ENCODE assay signal across 18 mouse cellular contexts in genomic region chr19:17369581-17369980, GRCm38 (mm10). TPM values are rescaled to one million over a fixed set of nuclear protein-coding genes. Genes with fewer than 3 reads are reported as not detected.
DNase-seq lines count a peak whose midpoint lies in the region; ATAC-seq and TF ChIP-seq lines count a peak whose summit lies in the region.
"Had no signal": no experiment of that assay in that cellular context is flagged by ENCODE, and none has a peak within 500 bp of the region (broad histone marks: within the 10 kb centered on the region; RNA-seq: fewer than 3 reads in every experiment).

No protein-coding gene starts in this region.

- TF ChIP-seq RAD21 in CH12.LX (IDR thresholded peaks at IDR 0.05; ENCODE audit: low read depth, low read length), result no peak

- H3K36me3 ChIP-seq in kidney, adult 2 months (ENCODE audit: control insufficient read depth, insufficient read depth, low read length), result no peaks in the 10 kb centered on the region; the same call in 1 of the 2 replicates
- H3K36me3 ChIP-seq in kidney, embryonic 14.5 days (ENCODE audit: control insufficient read depth, insufficient read depth, low read length), result no peaks in the 10 kb centered on the region
- no peaks in the 10 kb centered on the region for H3K36me3 ChIP-seq in kidney, embryonic 15.5 days
- H3K36me3 ChIP-seq in CH12.LX (replicated peaks in 1 of 2; ENCODE audit: control insufficient read depth in 1 of 2, insufficient read depth in 1 of 2, low read length in 1 of 2), result no peaks in the 10 kb centered on the region
- H3K36me3 ChIP-seq: embryonic facial prominence, embryonic 12.5 days; forebrain, embryonic 15.5 days; heart, embryonic 13.5 days had no signal

- no peak for ATAC-seq in kidney, embryonic 14.5 days (ENCODE audit: low FRiP score, low TSS enrichment)
- no peak for ATAC-seq in kidney, embryonic 15.5 days (replicated peaks; ENCODE audit: low FRiP score)
- ATAC-seq: forebrain, embryonic 15.5 days; Patski had no signal

- H3K4me1 ChIP-seq in kidney, adult 2 months (ENCODE audit: control insufficient read depth, insufficient read depth, low read length), result peaks cover 10% of the 10 kb centered on the region; the same call in 1 of the 2 replicates
- H3K4me1 ChIP-seq in kidney, embryonic 14.5 days (ENCODE audit: control insufficient read depth, insufficient read depth, low read length), result no peaks in the 10 kb centered on the region
- H3K4me1 ChIP-seq in kidney, embryonic 15.5 days, result no peaks in the 10 kb centered on the region
- H3K4me1 ChIP-seq in CH12.LX (ENCODE audit: control insufficient read depth in 1 of 2, insufficient read depth in 2 of 2), result no peaks in the 10 kb centered on the region
- H3K4me1 ChIP-seq: embryonic facial prominence, embryonic 12.5 days; forebrain, embryonic 15.5 days had no signal

- H3K4me2 ChIP-seq in kidney, embryonic 14.5 days (replicated peaks; ENCODE audit: low read depth, low read length), result no peak overlapping the region
- H3K4me2 ChIP-seq in kidney, embryonic 15.5 days, result no peak overlapping the region
- no peak overlapping the region for H3K4me2 ChIP-seq in CH12.LX (ENCODE audit: insufficient read depth, low read depth, poor library complexity, severe bottlenecking)
- H3K4me2 ChIP-seq: embryonic facial prominence, embryonic 12.5 days; forebrain, embryonic 15.5 days; heart, embryonic 13.5 days had no signal

- no peaks in the 10 kb centered on the region for H3K79me2 ChIP-seq in CH12.LX (replicated peaks; ENCODE audit: control insufficient read depth, extremely low read depth, insufficient read depth, poor library complexity, severe bottlenecking)

- in situ Hi-C loops in CH12.LX (cut with MboI; ENCODE audit: low pct_ligation_motif_present, low pct_unique_long_range_greater_than_20kb, low sequenced_read_pairs), result no loop called here

- TF ChIP-seq CTCF in kidney, adult 2 months (conservative IDR thresholded peaks at IDR 0.05; ENCODE audit: insufficient read depth, insufficient read length, low read depth, low read length), result no peak
- peak in 1 of 2 experiments; percentile 27; a peak in 1 of 4 replicates for TF ChIP-seq CTCF in CH12.LX (conservative IDR thresholded peaks at IDR 0.05 in 1 of 2, IDR thresholded peaks at IDR 0.05 in 1 of 2; ENCODE audit: low read depth in 2 of 2, low read length in 2 of 2)
- no peak for TF ChIP-seq CTCF in brain, embryonic 14.5 days (IDR thresholded peaks at IDR 0.05; ENCODE audit: borderline replicate concordance, extremely low read depth, insufficient read depth, insufficient read length)

- no peak for TF ChIP-seq EP300 in CH12.LX (IDR thresholded peaks at IDR 0.05; ENCODE audit: low read length)

- DNase-seq in kidney, adult 2 months, result peak; percentile 79
- peak; percentile 29 to 64 for DNase-seq in kidney, postnatal 25 days
- no peak for DNase-seq in CH12.LX (ENCODE audit: extremely low read depth)
- DNase-seq in brain, embryonic 14.5 days (ENCODE audit: low read depth), result peak; percentile 7
- DNase-seq in spleen, adult 18-20 months, result no peak
- DNase-seq: adrenal gland, adult 8-10 months; cerebellum, adult 11-12 months; cerebellum, adult 9-10 months; cerebellum, postnatal 25 days; gastrocnemius, postnatal 36 days; heart, adult 11 months; heart, postnatal 36 days had no signal

- H3K9ac ChIP-seq in kidney, embryonic 14.5 days (ENCODE audit: low read depth, low read length), result no peak overlapping the region
- no peak overlapping the region for H3K9ac ChIP-seq in kidney, embryonic 15.5 days
- no peak overlapping the region for H3K9ac ChIP-seq in CH12.LX (ENCODE audit: insufficient read depth, low read depth)
- H3K9ac ChIP-seq: embryonic facial prominence, embryonic 12.5 days; forebrain, embryonic 15.5 days; heart, embryonic 13.5 days had no signal

- no peak for TF ChIP-seq POLR2A in kidney, adult 2 months (IDR thresholded peaks at IDR 0.05; ENCODE audit: low read depth, low read length)
- no peak for TF ChIP-seq POLR2A in CH12.LX (IDR thresholded peaks at IDR 0.05; ENCODE audit: low read depth, low read length)
- TF ChIP-seq POLR2A in brain, embryonic 14.5 days (IDR thresholded peaks at IDR 0.05; ENCODE audit: borderline replicate concordance, extremely low read depth, insufficient read depth, insufficient read length, poor library complexity, severe bottlenecking), result no peak

- WGBS in kidney, adult 2 months, result 38% methylated on average over 7 of the region's 7 CpGs
- whole genome bisulfite sequencing in kidney, embryonic 14.5 days, result 61% methylated on average over 7 of the region's 7 CpGs
- 55% methylated on average over 7 of the region's 7 CpGs for WGBS in kidney, embryonic 15.5 days

- no peaks in the 10 kb centered on the region for H3K9me3 ChIP-seq in kidney, embryonic 14.5 days (ENCODE audit: control insufficient read depth, low read length)
- H3K9me3 ChIP-seq in kidney, embryonic 15.5 days (replicated peaks), result no peaks in the 10 kb centered on the region
- H3K9me3 ChIP-seq in CH12.LX (replicated peaks; ENCODE audit: low read length), result no peaks in the 10 kb centered on the region
- H3K9me3 ChIP-seq: embryonic facial prominence, embryonic 12.5 days; forebrain, embryonic 15.5 days; heart, embryonic 13.5 days had no signal

- H3K4me3 ChIP-seq in kidney, adult 2 months (ENCODE audit: insufficient read depth, low read depth, low read length), result peak overlapping the region; percentile 56
- H3K4me3 ChIP-seq in kidney, embryonic 14.5 days (ENCODE audit: low read length), result no peak overlapping the region
- H3K4me3 ChIP-seq in kidney, embryonic 15.5 days (replicated peaks), result no peak overlapping the region
- H3K4me3 ChIP-seq in CH12.LX (replicated peaks in 1 of 3; ENCODE audit: low read depth in 2 of 3, low read length in 2 of 3, poor library complexity in 1 of 3), result no peak overlapping the region
- H3K4me3 ChIP-seq: embryonic facial prominence, embryonic 12.5 days; forebrain, embryonic 15.5 days; heart, embryonic 13.5 days had no signal

- dilution Hi-C loops in CH12.LX (cut with MboI; ENCODE audit: extremely low pct_ligation_motif_present, extremely low pct_unique_long_range_greater_than_20kb, low sequenced_read_pairs), result no loop called here

- no peaks in the 10 kb centered on the region for H3K27me3 ChIP-seq in kidney, adult 2 months (replicated peaks; ENCODE audit: control insufficient read depth, insufficient read depth, low read length)
- H3K27me3 ChIP-seq in kidney, embryonic 14.5 days (ENCODE audit: control insufficient read depth, insufficient read depth, low read length), result no peaks in the 10 kb centered on the region
- no peaks in the 10 kb centered on the region for H3K27me3 ChIP-seq in kidney, embryonic 15.5 days
- no peaks in the 10 kb centered on the region for H3K27me3 ChIP-seq in CH12.LX (replicated peaks)
- H3K27me3 ChIP-seq: embryonic facial prominence, embryonic 12.5 days; forebrain, embryonic 15.5 days; heart, embryonic 13.5 days; Patski had no signal

- no peak overlapping the region; the same call in 1 of the 2 replicates for H3K27ac ChIP-seq in kidney, adult 2 months (ENCODE audit: insufficient read depth, low read depth, low read length)
- H3K27ac ChIP-seq in kidney, embryonic 14.5 days (ENCODE audit: low read depth, low read length), result no peak overlapping the region
- no peak overlapping the region for H3K27ac ChIP-seq in kidney, embryonic 15.5 days
- no peak overlapping the region for H3K27ac ChIP-seq in CH12.LX (ENCODE audit: insufficient read depth, low read depth)
- H3K27ac ChIP-seq: embryonic facial prominence, embryonic 12.5 days; forebrain, embryonic 15.5 days; heart, embryonic 13.5 days had no signal

TF ChIP-seq in CH12.LX, 34 proteins besides CTCF, POLR2A, EP300 and RAD21:
- TF ChIP-seq PAX5 (IDR thresholded peaks at IDR 0.05; ENCODE audit: low read length), result no peak
- TF ChIP-seq SMC3 (IDR thresholded peaks at IDR 0.05; ENCODE audit: low read depth, low read length), result peak; percentile 24; the same call in 1 of the 2 replicates
TF ChIP-seq in CH12.LX: peak in this region for 1.

RNA-seq across cellular contexts. Expression of gene Gcnt1, which starts 3.1 kb away (rescaled TPM):
- 158 and 176 TPM in 2 replicates for polyA plus RNA-seq in kidney, adult 2 months (2012; rRNA removed)
- polyA plus RNA-seq in kidney, embryonic 14.5 days (2014; fragmentation: Nextera tagmentation; extraction: Ambion mirVana), result 7.8 and 21.0 TPM in 2 replicates
- 27.6 and 29.6 TPM in 2 replicates for polyA plus RNA-seq in kidney, embryonic 15.5 days (2015; fragmentation: Nextera tagmentation; extraction: Ambion mirVana)
- total RNA-seq in CH12.LX (2012; rRNA removed) (3.8 and 4.2 TPM in 2 replicates), CH12.LX (2014; rRNA removed) (6.6 and 8.4 TPM in 2 replicates)
- 7.0 and 7.6 TPM in 2 replicates for polyA plus RNA-seq in CH12.LX (2012; ENCODE audit: insufficient read length, low read depth)
- polyA plus RNA-seq in brain, embryonic 14.5 days (2012; rRNA removed), result 0.45 and 0.97 TPM in 2 replicates

RNA-seq across cellular contexts. Expression of gene Rfk, which starts 24.3 kb away (rescaled TPM):
- 88.3 and 98.3 TPM in 2 replicates for polyA plus RNA-seq in kidney, adult 2 months (2012; rRNA removed)
- polyA plus RNA-seq in kidney, embryonic 14.5 days (2014; fragmentation: Nextera tagmentation; extraction: Ambion mirVana), result 55.2 and 77.2 TPM in 2 replicates
- 76.8 and 85.6 TPM in 2 replicates for polyA plus RNA-seq in kidney, embryonic 15.5 days (2015; fragmentation: Nextera tagmentation; extraction: Ambion mirVana)
- total RNA-seq in CH12.LX (2012; rRNA removed) (14.7 and 15.6 TPM in 2 replicates), CH12.LX (2014; rRNA removed) (50.9 and 51.8 TPM in 2 replicates)
- 28.4 and 34.2 TPM in 2 replicates for polyA plus RNA-seq in CH12.LX (2012; ENCODE audit: insufficient read length, low read depth)
- polyA plus RNA-seq in brain, embryonic 14.5 days (2012; rRNA removed), result 44.0 and 44.1 TPM in 2 replicates

Comparison
In these comparisons a context has a peak if more than half of its experiments do, and no peak if none do; other contexts are left out.
1. DNase-seq: peak in kidney, adult 2 months (single experiment), kidney, postnatal 25 days (2 of 2) and brain, embryonic 14.5 days (single experiment); none in CH12.LX (single experiment) and spleen, adult 18-20 months (0 of 2).